Mouse (Mus musculus) CD8-positive naive resting alpha-beta T cell, adult 2 months (primary cell): Measurements from ENCODE around the gene Bhlhe41.

Experiments used
- DNase-seq, 2 experiments: peaks; one replicate each; pipeline ENCODE4 v3.0.0; 2022; ENCODE audit warnings: low read depth in 2 of 2, low spot score in 2 of 2

Bhlhe41 gene

GRCm38 (mm10) chr6:145865289-145865885, at the start of gene Bhlhe41:
Gene Bhlhe41, minus strand, starts transcription at chr6:145865558.
- no peak for DNase-seq

DNA sequence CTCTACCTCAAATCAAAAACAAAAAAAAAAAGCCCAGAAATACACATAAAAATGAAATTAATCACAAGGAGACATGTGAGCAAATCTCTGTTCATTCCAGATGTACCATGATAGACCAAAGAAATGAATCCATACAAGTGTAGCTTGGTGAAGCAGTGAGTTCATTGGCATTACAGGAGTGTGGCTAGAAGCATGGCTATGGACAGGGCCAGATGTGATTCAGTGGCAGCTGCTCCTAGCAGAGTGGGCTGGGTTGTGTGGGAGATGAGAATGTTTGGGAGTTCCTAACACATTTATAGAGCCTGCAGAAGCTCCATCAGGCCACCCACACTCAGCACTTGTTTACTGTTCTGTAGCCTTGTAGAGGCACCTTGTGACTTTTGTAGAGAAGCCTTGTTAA, 46.9 kb upstream of the Bhlhe41 start:
- DNase-seq = no peak

DNA sequence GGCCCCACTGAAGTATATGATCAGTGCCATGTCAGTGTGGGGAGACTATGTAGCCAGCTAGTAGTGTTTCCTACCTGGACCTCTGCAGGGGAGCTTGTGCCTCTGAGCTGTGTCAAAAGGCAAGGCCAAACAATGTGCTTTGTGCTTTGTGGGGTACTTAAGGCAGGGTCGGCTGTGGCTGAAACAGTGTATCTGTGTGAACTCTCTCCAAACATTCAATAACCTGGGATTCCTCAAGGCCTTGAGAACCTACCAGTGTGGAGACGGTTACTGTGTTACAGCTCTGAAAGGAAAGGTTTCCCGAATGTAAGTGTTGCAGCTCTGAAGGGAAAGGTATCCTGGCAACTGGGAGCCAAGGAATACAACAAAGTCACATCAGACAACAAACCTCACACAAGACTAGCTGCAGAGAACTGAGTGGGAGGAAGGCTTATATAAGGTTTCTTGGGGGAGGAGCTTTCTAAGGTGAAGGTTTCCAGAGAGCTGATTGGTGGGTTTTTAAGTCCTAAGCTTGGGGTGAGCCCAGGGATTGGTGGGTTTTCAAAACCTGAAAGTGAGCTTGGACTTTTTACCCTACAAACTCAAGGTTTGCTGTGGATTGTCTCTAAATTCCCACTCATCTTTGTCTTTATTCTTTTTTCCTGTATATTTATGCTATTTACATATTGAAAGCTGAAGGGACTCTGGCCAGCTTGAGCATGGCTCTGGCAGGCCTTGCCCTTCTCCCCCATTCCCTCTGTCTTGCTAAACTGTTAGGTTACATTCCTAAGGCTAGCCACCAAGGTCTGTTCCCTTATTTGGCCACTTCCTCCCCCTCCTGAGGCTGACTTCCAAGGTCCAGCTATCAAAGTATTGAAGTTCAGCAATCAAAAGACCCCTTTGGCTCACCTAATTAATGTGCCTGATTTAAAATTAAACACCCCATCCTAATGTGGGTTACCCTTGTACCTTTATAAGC, 45.4 kb upstream of the Bhlhe41 start:
- DNase-seq = no peak

DNA sequence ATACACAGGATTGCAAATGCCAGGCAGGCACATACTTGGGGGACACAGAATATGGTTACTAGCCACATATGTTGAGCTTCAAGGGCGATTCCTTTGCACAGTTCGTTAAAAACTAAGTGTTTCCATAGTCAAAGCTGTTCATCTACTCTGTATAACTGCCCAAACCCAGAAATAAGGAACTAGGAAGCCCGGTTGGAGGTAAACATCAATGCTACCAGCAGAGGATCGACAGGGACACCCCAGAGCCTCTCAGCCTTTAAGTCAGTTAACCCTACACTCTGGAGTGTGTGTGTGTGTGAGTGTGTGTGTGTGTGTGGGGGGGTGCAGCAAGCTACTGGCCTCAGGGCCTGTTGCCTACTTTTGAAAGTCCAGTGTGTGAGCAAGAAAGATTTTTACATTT, 44.6 kb upstream of the Bhlhe41 start:
- no peak for DNase-seq

DNA sequence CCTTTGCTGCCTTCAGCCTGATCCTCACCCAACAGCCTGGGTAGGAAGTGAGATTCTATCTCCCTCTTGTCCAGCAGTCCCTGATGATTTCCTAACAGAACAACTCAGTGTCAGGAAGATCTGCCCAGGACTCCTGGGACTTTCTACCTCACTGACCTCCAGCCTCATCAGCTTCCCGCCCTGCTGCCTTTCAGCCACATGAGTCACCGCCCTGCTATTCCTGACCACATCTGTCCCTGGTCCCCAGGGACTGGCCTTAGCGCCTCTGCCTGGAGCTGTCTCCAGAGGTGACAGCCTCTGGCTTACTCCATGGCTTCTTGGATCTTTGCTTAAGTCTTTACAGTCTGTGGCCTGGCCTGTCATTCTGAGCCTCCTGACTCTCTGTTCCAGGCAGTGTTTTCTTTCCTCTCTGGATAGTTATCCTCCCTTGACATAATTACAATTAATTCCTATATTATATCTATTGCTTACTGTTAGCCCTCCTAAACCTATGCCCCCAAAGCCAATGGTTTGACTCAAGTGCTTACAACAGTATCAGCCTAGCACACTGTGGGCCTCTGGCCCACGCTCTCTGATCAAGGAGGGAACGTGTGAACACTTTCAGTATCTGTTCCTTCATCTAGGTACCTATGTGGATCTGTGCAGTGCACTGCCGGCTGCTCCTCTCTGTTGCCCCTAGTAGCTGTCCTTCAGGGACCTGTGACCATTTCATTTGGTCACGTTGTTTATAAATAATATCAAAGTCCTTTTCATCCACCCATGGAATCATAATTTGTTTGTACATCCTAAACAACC, 40.9 kb upstream of the Bhlhe41 start:
- no peak for DNase-seq

GRCm38 (mm10) chr6:145904616-145905015, 39.3 kb upstream of the Bhlhe41 start:
- DNase-seq = no peak

GRCm38 (mm10) chr6:145904169-145904568, 38.8 kb upstream of the Bhlhe41 start:
- DNase-seq = no peak

- DNase-seq = peak in 1 of 2 experiments; percentile 4
Measured at GRCm38 (mm10) chr6:145894669-145895342, 29.4 kb upstream of the Bhlhe41 start.

- DNase-seq = no peak
Measured at GRCm38 (mm10) chr6:145893366-145894021, 28.1 kb upstream of the Bhlhe41 start.

- DNase-seq = no peak
Measured at GRCm38 (mm10) chr6:145892381-145893265, 27.3 kb upstream of the Bhlhe41 start.

GRCm38 (mm10) chr6:145891951-145892350, 26.6 kb upstream of the Bhlhe41 start:
- no peak for DNase-seq

DNA sequence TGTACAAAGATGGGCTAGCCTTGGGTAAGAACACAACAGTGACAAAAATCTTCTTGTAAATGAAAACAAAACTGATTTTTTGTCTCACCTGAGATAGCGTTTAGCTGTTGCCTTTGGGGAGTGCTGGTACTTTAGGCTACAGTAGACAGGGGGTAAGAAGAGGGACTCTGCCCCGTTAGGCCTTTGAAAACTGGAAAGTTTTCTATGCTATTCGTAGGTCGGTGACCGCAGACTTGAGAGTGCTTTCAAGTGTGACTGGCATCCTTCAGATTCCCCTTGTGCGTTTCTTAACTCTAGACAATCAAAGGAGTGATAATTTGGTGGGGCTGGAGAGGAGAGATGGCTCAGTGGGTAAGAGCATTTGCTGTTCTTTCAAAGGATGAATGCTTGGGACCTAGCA, 22.4 kb upstream of the Bhlhe41 start:
- DNase-seq = no peak

GRCm38 (mm10) chr6:145886277-145886676, 20.9 kb upstream of the Bhlhe41 start:
- no peak for DNase-seq

DNA sequence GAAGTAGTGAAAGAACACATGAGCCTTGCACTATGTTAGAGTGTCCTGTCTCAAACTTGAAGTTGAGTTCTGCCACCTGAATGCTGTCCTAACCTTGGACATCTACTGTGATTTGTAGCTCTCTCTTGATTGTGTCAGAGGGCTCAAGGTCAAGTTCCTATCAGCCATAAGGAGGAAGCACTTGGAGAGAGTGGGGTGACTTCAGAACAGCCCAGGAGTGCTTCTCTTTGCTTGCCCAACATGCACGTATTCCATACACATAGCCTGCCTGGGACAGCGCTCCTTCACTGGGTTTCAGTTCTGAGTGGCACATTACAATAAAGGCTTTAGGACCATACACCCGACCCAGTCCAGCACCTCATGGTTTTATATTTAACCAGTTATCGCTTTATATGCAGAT, 19.7 kb upstream of the Bhlhe41 start:
- no peak for DNase-seq

GRCm38 (mm10) chr6:145883668-145884067, 18.3 kb upstream of the Bhlhe41 start:
- DNase-seq = no peak

- DNase-seq = no peak
Measured at GRCm38 (mm10) chr6:145883010-145883409, 17.7 kb upstream of the Bhlhe41 start.

DNA sequence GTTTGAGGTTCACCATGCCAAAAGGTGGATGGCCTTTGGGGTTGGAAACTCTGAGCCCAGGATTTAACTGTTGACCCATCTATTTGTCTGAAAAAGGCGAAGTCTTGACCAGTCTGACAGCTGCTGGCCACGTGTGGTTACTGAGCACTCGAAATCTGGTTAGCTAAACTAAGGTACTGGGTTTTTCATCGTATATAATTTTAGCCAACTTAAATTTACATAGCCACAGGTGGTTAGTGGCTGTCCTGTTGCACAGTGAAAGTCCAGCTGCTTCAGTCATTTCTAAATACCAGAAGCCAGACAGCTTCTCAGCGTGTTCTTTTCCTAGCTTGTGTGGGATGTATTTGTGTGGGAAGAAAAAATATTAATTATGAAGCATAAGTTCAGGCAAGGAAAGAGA, 15.3 kb upstream of the Bhlhe41 start:
- no peak for DNase-seq

- no peak for DNase-seq
Measured at GRCm38 (mm10) chr6:145876986-145877735, 11.8 kb upstream of the Bhlhe41 start.

DNA sequence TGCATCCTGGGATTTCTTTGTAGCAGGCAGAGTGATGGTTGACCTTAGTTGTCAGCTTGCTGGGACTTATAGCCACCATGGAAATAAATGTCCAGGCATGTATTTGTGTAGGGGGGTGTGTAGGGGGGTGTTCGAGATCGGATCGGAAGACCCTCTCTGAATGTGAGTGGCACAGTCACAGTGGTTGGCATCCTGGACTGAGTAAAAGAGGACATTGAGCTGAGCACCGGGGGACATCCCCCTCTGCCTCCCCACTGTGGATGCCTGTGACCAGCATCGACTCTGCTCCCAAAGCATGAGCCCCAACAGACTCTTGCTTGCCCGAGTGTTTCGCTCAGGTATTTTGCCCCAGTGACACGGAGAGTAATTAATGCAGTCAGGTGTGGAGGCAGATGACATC, 8.0 kb upstream of the Bhlhe41 start:
- DNase-seq = no peak
